Mouse (Mus musculus): ENCODE measurements around the gene Gm17349. TPM values are rescaled to one million over a fixed set of nuclear protein-coding genes. Genes with fewer than 3 reads are reported as not detected.
"Not testable (repeated sequence)": the region's sequence is repeated elsewhere in the genome, so short reads cannot be mapped to it uniquely, and the experiment has no call there.

Gm17349 gene
- total RNA-seq, 2 experiments from 2014 or later, result 5.3 to 5.5 TPM

GRCm38 (mm10) chr15:99718461-99719021 is 13.3 kb upstream of the Gm17349 start:
- no peak for DNase-seq (ENCODE audit: low spot score in 2 of 2)

DNA sequence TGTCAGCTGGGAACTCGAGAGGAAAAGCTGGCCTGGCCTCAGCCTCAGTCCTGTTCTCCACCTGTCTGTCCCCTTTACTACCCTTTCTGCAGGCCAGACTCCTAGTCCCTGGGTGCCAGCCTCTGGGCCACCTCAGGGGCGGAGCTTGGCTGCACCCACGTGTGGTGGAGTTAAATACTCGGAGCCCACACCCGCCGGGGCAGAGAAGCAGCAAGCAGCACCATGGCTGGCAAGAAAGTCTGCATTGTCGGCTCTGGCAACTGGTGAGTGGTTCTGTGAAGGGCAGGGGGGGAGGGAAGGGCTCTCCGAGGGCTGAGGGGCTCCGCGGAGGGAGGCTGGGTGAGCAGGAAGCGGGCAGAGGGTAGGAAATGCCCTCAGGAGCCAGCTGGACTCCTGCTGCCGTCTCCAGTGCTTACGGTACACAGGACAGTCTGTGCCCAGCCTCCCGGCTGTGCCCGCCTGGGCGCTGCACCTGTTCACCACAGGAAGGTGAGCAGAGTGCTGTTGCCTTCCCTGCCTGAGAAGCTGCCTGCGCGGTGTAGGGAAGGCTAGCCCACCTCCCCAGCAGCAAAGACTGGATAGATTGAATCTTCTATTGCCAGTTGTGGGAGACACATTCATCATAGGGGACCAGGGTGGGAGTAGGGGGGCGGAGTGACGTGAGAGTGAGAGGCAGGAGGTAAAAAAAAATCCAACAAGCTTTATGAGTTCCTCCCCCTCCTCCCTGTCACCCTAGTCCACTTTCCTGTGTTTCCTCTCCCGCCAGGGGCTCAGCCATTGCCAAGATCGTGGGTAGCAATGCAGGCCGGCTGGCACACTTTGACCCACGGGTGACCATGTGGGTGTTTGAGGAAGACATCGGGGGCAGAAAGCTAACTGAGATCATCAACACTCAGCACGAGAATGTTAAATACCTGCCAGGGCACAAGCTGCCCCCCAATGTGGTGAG is 12.4 kb upstream of the Gm17349 start, which contains the start of gene Gpd1:
Gene Gpd1 (plus strand): TSS at position 130 of the 949 bp plus-strand sequence.
- peak; percentile 69 to 73 for DNase-seq (ENCODE audit: low spot score in 2 of 2)

DNA sequence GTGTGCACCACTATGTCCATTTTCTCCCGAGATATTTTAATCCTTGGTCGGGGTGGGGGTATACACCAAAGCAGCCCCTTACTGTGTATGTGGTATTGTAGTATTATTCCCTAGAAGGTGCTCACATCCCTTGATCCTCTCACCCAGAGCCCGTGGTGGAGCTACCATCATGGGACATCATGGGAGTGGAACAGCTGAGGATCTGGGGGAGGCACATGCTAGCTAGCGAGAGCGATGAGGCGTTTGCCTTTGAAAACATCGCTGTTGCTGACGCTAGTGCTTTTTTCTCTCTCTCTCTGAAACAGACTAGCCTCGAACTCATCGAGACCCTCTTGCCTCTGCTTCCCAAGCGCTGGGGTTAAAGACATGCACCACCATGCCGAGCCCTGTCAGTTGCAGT is 11.5 kb upstream of the Gm17349 start:
- DNase-seq (ENCODE audit: low spot score in 2 of 2), result peak in 1 of 2 experiments; percentile 55

DNA sequence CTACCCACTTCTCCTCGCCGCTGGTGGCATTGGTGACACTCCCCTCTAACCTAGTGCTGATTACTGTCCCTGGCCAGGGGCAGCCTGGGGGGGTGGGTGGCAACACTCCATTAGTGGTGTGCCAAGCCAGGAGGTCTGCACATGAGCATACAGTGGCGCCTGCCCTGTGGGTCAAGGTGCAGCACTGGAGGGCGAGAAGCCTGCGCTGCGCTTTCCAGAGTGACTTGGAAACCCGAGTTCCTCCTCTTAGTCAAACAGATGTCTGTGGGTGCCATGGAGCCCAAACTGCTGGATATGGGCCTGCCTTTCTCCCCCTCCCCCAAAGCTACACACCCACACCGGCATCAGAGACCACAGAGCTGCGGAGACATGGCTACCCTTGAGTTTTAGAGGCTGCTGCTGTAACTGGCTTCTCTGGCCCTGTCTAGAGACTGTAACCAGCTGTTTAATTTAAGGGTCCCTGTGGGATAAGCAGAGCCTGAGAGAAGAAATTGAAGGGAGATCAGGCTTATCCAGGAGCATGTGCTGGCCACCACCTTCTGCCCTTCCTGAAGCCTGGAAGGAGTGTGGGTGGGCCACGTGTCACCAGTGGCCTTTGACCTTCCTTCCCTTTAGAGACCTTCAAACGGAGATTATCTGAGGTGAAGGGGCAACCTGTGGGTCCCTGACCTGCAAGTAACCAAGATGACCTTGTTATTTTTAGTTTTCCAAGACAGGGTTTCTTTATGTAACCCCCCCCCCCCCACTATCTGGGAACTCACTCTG is 10.9 kb upstream of the Gm17349 start:
- peak; percentile 48 to 52 for DNase-seq (ENCODE audit: low spot score in 2 of 2)

GRCm38 (mm10) chr15:99715361-99715865 is 10.1 kb upstream of the Gm17349 start:
- DNase-seq (ENCODE audit: low spot score in 2 of 2), result peak; percentile 82 to 94

DNA sequence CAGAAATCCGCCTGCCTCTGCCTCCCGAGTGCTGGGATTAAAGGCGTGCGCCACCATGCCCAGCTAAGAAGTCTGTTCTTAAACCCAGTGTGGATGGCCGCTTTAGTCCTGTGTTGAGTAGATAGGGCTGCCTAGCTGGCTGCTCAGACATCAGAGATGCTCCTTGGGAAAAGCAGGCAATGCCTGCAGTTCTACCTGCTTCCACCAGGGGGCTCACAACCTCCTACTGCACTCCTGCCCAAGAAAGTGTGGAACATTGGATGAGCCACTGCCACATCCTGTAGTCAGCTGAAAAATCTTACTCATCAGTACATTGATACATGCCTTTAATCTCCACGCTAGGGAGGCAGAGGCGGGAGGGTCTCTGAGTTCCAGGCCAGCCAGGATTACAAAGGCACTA is 9.6 kb upstream of the Gm17349 start:
- peak; percentile 81 to 86 for DNase-seq (ENCODE audit: low spot score in 2 of 2)

- peak in 1 of 2 experiments; percentile 41 for DNase-seq (ENCODE audit: low spot score in 2 of 2)
Measured at GRCm38 (mm10) chr15:99714206-99714605, 8.9 kb upstream of the Gm17349 start.

DNA sequence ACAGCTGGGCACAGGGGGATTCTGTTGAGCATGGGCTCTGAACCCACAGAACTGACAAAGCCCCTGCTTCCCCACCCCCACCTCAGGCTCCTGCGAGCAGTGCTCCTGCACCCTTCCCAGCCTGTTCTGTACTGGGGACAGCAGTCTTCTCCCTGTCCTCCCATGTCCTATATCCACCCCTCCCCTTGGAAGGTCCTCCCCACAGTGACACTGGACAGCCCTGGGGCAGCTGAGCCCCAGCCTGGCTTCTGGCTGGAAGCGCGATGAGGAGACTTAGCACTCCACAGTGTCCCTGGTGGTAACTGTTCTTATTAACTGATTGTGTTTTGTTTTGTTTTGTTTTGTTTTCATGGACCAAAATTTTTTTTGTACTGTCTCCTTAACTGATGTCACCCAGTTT is 8.3 kb upstream of the Gm17349 start:
- no peak for DNase-seq (ENCODE audit: low spot score in 2 of 2)

DNA sequence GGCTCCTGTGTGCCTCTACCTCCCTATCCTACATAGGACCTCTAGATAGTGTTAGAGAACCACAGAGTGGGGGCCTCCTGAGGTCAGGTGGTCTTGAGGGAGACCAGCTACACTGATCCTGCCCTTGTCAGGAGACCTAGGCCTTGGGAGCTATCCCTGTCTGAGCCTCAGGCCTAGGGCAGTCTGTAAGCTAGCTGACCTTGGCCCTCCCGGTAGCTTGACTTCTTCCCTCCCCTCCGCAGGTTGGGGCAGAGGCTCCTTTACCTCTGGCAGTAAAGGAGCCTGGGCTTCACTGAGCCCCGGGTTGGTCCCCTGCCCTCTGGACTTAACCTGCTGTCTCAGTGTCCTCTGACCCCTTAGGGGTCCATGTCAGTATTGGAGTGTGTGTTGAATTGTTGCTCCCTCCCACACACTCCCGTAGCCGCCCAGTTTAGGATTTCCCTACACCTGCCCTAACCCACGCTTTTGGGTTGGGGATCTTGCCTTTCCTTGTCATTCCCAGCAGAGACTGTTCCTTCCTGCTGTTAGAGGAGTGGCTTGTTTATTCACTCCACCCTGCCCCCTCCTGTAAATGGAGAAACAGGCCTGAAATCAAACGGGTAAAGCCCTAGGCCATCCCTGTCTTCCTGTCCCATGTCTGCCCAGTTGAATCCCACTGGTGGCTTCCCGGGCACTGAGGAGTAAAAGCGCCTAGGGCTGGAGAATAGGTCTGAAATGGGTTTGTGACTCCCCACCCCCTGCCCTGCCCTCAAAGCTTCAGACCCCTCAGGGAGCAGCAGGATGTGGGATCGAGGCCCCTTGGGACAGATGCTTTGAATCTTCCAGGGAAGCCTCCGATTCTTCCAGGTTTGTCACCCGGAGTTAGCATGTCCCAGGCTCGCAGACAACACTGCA is 7.6 kb upstream of the Gm17349 start:
- DNase-seq (ENCODE audit: low spot score in 2 of 2), result no peak

GRCm38 (mm10) chr15:99711491-99711890 is 6.2 kb upstream of the Gm17349 start:
- no peak for DNase-seq (ENCODE audit: low spot score in 2 of 2)

- DNase-seq (ENCODE audit: low spot score in 2 of 2), result no peak
Measured at GRCm38 (mm10) chr15:99710221-99711190, 5.2 kb upstream of the Gm17349 start.

DNA sequence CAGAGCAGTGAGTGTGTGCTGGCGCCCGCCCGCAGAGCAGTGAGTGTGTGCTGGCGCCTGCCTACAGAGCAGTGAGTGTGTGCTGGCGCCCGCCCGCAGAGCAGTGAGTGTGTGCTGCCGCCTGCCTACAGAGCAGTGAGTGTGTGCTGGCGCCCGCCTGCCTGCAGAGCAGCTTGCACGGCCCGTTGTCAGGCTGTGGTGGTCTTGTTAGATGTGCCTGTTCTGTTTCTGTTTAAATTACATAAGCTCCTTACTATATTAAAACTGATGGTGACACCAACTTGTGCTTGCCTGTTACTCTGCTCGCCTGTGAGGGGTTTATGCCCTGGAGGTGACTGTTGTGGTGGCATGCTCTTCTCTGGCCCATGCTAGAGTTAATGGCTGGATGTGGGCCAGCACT is 2.9 kb upstream of the Gm17349 start:
- no peak for DNase-seq (ENCODE audit: low spot score in 2 of 2)

DNA sequence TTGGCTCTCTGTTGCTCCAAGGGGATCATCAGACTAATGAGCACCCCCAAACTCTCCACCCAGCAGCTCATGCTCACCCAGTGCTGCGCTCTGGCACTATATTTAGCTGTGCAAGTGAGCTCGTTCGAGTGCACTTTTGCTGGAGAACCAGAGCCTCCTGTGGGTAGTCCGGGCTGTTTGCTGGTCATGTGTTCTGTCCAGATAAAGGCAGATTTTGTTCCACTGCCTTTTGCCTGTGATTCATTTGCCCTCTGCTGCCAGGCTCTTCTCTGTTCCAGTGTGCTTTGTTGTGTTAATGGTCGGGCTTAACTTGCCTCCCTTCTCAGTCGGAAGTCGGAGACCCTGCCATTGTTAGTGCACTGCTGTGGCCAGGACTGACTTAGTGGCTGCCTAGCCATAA is 409 bp downstream of the Gm17349 start:
- DNase-seq (ENCODE audit: low spot score in 2 of 2), result no peak

GRCm38 (mm10) chr15:99704041-99704681 is 1.1 kb downstream of the Gm17349 start:
- DNase-seq (ENCODE audit: low spot score in 2 of 2), result no peak

DNA sequence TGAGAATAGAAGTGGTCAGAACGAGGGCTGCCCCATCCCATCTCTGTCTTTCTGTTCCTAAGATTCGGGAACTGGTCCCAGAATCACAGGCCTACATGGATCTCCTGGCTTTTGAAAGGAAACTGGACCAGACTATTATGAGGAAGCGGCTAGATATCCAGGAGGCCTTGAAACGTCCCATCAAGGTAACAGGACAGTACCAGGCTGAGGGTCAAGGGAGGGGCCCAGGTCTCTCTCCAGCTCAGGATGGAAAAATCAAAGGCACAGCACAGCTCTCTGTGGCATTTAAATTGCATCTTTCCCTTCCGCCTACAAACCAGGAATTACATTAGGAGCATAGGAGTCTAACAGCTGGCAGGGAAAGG is 1.6 kb downstream of the Gm17349 start:
- no peak for DNase-seq (ENCODE audit: low spot score in 2 of 2)

DNA sequence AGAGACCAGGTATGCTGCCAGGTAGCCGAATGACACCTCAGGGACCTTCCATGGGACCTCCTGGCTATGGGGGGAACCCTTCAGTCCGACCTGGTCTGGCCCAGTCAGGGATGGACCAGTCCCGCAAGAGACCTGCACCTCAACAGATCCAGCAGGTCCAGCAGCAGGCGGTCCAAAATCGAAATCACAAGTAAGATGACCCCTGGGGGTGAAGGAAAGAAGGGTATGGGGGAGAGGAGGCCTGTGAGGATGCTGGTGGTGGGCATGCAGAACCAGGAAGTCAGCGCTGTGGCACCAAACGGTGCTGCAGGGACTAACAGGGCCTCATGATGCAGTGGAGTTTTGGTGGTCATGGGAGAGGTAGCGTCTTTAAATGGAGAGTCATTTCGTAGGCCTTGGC is 2.2 kb downstream of the Gm17349 start:
- no peak for DNase-seq (ENCODE audit: low spot score in 2 of 2)

DNA sequence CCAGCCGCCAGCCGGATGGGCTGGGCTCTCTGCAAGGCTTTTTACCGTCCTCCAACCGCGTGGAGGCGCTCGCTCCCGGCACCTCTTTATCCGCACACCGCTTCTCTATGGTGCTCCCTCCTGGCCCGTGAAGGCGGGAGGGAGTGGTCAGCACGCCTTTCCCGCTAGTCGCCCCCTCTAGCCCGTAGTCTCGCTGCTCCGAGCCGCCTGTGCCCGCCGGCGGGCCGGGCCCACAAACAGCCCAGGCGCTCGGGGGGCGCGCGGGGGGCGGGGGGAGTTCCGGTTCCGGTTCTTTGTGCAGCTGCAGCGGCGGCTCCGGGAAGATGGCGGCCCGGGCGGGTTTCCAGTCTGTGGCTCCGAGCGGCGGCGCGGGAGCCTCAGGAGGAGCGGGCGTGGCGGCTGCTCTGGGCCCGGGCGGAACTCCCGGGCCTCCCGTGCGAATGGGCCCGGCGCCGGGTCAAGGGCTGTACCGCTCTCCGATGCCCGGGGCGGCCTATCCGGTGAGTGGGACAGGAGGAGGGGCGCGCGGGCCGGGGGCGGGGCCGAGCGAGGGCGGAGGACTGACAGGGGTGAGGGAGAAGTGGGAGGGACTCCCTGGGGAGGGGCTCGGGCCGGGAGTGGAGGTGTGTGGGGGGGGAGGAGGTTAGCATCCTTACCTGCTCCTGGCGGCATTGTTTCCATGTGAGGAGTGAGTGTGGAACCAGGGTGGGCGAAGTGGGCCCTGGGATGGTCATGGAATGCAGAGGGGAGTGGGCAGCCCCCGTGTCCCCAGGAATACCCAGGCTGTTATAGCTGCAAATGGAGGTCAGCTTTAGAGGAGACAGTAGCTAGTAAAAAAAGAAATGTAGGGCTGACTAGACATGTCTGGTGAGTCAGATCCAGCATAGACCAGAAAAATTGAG is 3.0 kb downstream of the Gm17349 start, which contains the start of gene Smarcd1:
Gene Smarcd1 (plus strand): TSS at position 131 of the 902 bp plus-strand sequence.
- DNase-seq (ENCODE audit: low spot score in 2 of 2), result peak; percentile 95 to 97

DNA sequence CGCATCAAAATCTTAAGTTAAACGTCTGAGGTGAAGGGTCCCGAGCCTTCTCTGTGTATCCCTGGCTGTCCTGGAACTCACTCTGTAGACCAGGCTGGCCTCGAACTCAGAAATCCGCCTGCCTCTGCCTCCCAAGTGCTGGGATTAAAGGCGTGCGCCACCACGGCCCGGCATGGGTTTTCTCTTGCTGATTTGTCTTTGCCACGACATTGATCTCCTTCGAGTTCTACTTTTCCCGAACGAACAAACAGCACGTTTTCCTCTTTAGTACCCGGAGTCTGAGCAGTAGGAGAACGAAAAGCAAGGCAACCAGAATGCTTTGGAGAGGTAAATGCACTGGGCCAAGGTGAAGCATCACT is 3.7 kb downstream of the Gm17349 start:
- DNase-seq (ENCODE audit: low spot score in 2 of 2), result not testable (repeated sequence)
